In the genomic region with DNA sequence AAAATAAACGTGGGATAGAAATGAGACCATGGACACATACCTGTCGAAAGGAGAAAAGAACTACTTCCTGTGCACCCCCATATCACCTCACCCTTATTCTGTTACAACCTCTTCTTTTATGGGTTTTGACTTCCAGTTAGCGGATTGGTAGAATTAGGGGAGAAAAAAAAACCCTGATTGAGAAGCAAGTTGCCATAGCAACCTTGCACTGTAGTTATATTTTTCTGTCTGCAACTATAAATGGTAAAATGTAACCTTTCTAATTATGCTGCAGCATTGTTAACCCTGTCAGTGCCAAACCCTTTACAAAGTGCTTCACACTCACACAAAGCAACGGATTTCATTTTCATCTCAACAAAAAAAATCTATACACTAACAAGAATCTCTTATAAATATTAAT, we compare ENCODE assay signal across 20 mouse cellular contexts. TPM values are rescaled to one million over a fixed set of nuclear protein-coding genes. Genes with fewer than 3 reads are reported as not detected.
A peak's percentile ranks its signal among the peaks of the same experiment; 100 is the strongest.
DNase-seq lines count a peak whose midpoint lies in the region; ATAC-seq and TF ChIP-seq lines count a peak whose summit lies in the region.
"Had no signal": no experiment of that assay in that cellular context is flagged by ENCODE, and none has a peak within 500 bp of the region (broad histone marks: within the 10 kb centered on the region; RNA-seq: fewer than 3 reads in every experiment).

No protein-coding gene starts in this region.

- no peaks in the 10 kb centered on the region for H3K27me3 ChIP-seq in forebrain, embryonic 12.5 days
- no peaks in the 10 kb centered on the region for H3K27me3 ChIP-seq in forebrain, embryonic 11.5 days (ENCODE audit: control insufficient read depth, insufficient read depth, low read length)
- no peaks in the 10 kb centered on the region for H3K27me3 ChIP-seq in midbrain, embryonic 15.5 days (replicated peaks)
- no peaks in the 10 kb centered on the region for H3K27me3 ChIP-seq in midbrain, embryonic 11.5 days (ENCODE audit: control insufficient read depth, insufficient read depth, low read length)
- no peaks in the 10 kb centered on the region for H3K27me3 ChIP-seq in midbrain, postnatal 0 days (ENCODE audit: insufficient read depth, low read length)
- H3K27me3 ChIP-seq: embryonic facial prominence, embryonic 12.5 days; heart, embryonic 15.5 days; neural tube, embryonic 12.5 days had no signal

- WGBS in forebrain, embryonic 12.5 days = 64% methylated on average over 4 of the region's 4 CpGs
- WGBS in forebrain, embryonic 11.5 days = 82% methylated on average over 4 of the region's 4 CpGs
- WGBS in midbrain, embryonic 15.5 days = 43% methylated on average over 4 of the region's 4 CpGs
- WGBS in midbrain, embryonic 11.5 days = 78% methylated on average over 4 of the region's 4 CpGs
- 37% methylated on average over 4 of the region's 4 CpGs for WGBS in midbrain, postnatal 0 days

- H3K9ac ChIP-seq in forebrain, embryonic 12.5 days = no peak overlapping the region
- H3K9ac ChIP-seq in forebrain, embryonic 11.5 days (ENCODE audit: low read length) = no peak overlapping the region
- H3K9ac ChIP-seq in midbrain, embryonic 15.5 days = no peak overlapping the region
- no peak overlapping the region for H3K9ac ChIP-seq in midbrain, embryonic 11.5 days (ENCODE audit: low read length)
- no peak overlapping the region for H3K9ac ChIP-seq in midbrain, postnatal 0 days (replicated peaks; ENCODE audit: low read length, poor library complexity, severe bottlenecking)
- H3K9ac ChIP-seq: embryonic facial prominence, embryonic 12.5 days; heart, embryonic 15.5 days; neural tube, embryonic 12.5 days had no signal

- H3K9me3 ChIP-seq in forebrain, embryonic 12.5 days = no peaks in the 10 kb centered on the region
- no peaks in the 10 kb centered on the region for H3K9me3 ChIP-seq in forebrain, embryonic 11.5 days (ENCODE audit: control insufficient read depth, low read length)
- H3K9me3 ChIP-seq in midbrain, embryonic 15.5 days = no peaks in the 10 kb centered on the region
- no peaks in the 10 kb centered on the region for H3K9me3 ChIP-seq in midbrain, embryonic 11.5 days (ENCODE audit: control insufficient read depth, low read length)
- H3K9me3 ChIP-seq in midbrain, postnatal 0 days (ENCODE audit: low read length) = no peaks in the 10 kb centered on the region
- H3K9me3 ChIP-seq: embryonic facial prominence, embryonic 12.5 days; heart, embryonic 15.5 days; neural tube, embryonic 12.5 days had no signal

- TF ChIP-seq CTCF in midbrain, postnatal 0 days (IDR thresholded peaks at IDR 0.05) = no peak

- no peak for DNase-seq in forebrain, embryonic 11.5 days (ENCODE audit: low spot score)
- peak; percentile 34 for DNase-seq in layer of hippocampus, adult 9-11 months
- no peak for DNase-seq in layer of hippocampus, postnatal 36 days
- DNase-seq in midbrain, embryonic 11.5 days (ENCODE audit: low spot score, missing footprints) = no peak
- DNase-seq in midbrain, postnatal 0 days (ENCODE audit: low spot score) = peak; percentile 68
- no peak for DNase-seq in embryo, embryonic 10.5 days (ENCODE audit: low spot score)
- DNase-seq: cerebellum, adult 9-11 months; gastrocnemius, postnatal 36 days; kidney, adult 2 months; kidney, postnatal 10 days; liver; thymus, postnatal 36 days had no signal

- H3K4me2 ChIP-seq in forebrain, embryonic 12.5 days = no peak overlapping the region
- no peak overlapping the region for H3K4me2 ChIP-seq in forebrain, embryonic 11.5 days (ENCODE audit: low read depth, low read length, severe bottlenecking)
- H3K4me2 ChIP-seq in midbrain, embryonic 15.5 days = no peak overlapping the region
- H3K4me2 ChIP-seq in midbrain, embryonic 11.5 days = no peak overlapping the region
- no peak overlapping the region for H3K4me2 ChIP-seq in midbrain, postnatal 0 days (ENCODE audit: low read depth, low read length, poor library complexity, severe bottlenecking)
- H3K4me2 ChIP-seq: embryonic facial prominence, embryonic 12.5 days; heart, embryonic 15.5 days; neural tube, embryonic 12.5 days had no signal

- ATAC-seq in forebrain, embryonic 12.5 days (ENCODE audit: low FRiP score) = peak; percentile 24; the same call in 1 of the 2 replicates
- no peak for ATAC-seq in forebrain, embryonic 11.5 days (replicated peaks; ENCODE audit: low FRiP score)
- 0 out of 2 replicates have a peak, but pooled peaks have one; percentile 20 for ATAC-seq in midbrain, embryonic 15.5 days (replicated peaks)
- no peak for ATAC-seq in midbrain, embryonic 11.5 days (ENCODE audit: low FRiP score)
- ATAC-seq in midbrain, postnatal 0 days (ENCODE audit: low FRiP score) = 0 out of 2 replicates have a peak, but pooled peaks have one; percentile 17
- ATAC-seq: inflammation-experienced regulatory T-cells, adult 6 months; lung, postnatal 0 days had no signal

- H3K4me3 ChIP-seq in forebrain, embryonic 12.5 days (replicated peaks) = no peak overlapping the region
- no peak overlapping the region for H3K4me3 ChIP-seq in forebrain, embryonic 11.5 days (ENCODE audit: low read depth, low read length)
- H3K4me3 ChIP-seq in midbrain, embryonic 15.5 days = no peak overlapping the region
- H3K4me3 ChIP-seq in midbrain, embryonic 11.5 days (ENCODE audit: low read depth, low read length) = no peak overlapping the region
- no peak overlapping the region for H3K4me3 ChIP-seq in midbrain, postnatal 0 days (ENCODE audit: low read depth, low read length)
- H3K4me3 ChIP-seq: embryonic facial prominence, embryonic 12.5 days; heart, embryonic 15.5 days; neural tube, embryonic 12.5 days had no signal

- H3K27ac ChIP-seq in forebrain, embryonic 12.5 days = no peak overlapping the region
- H3K27ac ChIP-seq in forebrain, embryonic 11.5 days (ENCODE audit: low read depth, low read length) = no peak overlapping the region
- H3K27ac ChIP-seq in midbrain, embryonic 15.5 days = peak overlapping the region; percentile 64
- no peak overlapping the region for H3K27ac ChIP-seq in midbrain, embryonic 11.5 days (ENCODE audit: low read depth, low read length)
- H3K27ac ChIP-seq in midbrain, postnatal 0 days (ENCODE audit: low read depth, low read length) = peak overlapping the region; percentile 39; the same call in 1 of the 2 replicates
- H3K27ac ChIP-seq: embryonic facial prominence, embryonic 12.5 days; heart, embryonic 15.5 days; neural tube, embryonic 12.5 days had no signal

- peaks cover 6% of the 10 kb centered on the region for H3K4me1 ChIP-seq in forebrain, embryonic 12.5 days
- H3K4me1 ChIP-seq in forebrain, embryonic 11.5 days (replicated peaks; ENCODE audit: control insufficient read depth, insufficient read depth, low read length) = no peaks in the 10 kb centered on the region
- peaks cover 20% of the 10 kb centered on the region for H3K4me1 ChIP-seq in midbrain, embryonic 15.5 days
- H3K4me1 ChIP-seq in midbrain, embryonic 11.5 days (ENCODE audit: control insufficient read depth, insufficient read depth, low read length) = no peaks in the 10 kb centered on the region
- H3K4me1 ChIP-seq in midbrain, postnatal 0 days (ENCODE audit: insufficient read depth, low read length) = peaks cover 5% of the 10 kb centered on the region; the same call in 1 of the 2 replicates
- H3K4me1 ChIP-seq: embryonic facial prominence, embryonic 12.5 days; heart, embryonic 15.5 days; neural tube, embryonic 12.5 days had no signal

- H3K36me3 ChIP-seq in forebrain, embryonic 12.5 days (replicated peaks) = no peaks in the 10 kb centered on the region
- H3K36me3 ChIP-seq in forebrain, embryonic 11.5 days (ENCODE audit: control insufficient read depth, insufficient read depth, low read length) = no peaks in the 10 kb centered on the region
- H3K36me3 ChIP-seq in midbrain, embryonic 15.5 days (replicated peaks) = no peaks in the 10 kb centered on the region
- no peaks in the 10 kb centered on the region for H3K36me3 ChIP-seq in midbrain, embryonic 11.5 days (ENCODE audit: control insufficient read depth, insufficient read depth, low read length)
- H3K36me3 ChIP-seq in midbrain, postnatal 0 days (ENCODE audit: insufficient read depth, low read length) = no peaks in the 10 kb centered on the region
- H3K36me3 ChIP-seq: embryonic facial prominence, embryonic 12.5 days; heart, embryonic 15.5 days; neural tube, embryonic 12.5 days had no signal

RNA-seq across cellular contexts. Expression of a gene that starts 39.2 kb away (rescaled TPM):
- polyA plus RNA-seq in forebrain, embryonic 12.5 days (2016; fragmentation: Nextera tagmentation; extraction: Ambion mirVana) = 0.28 and 0.47 TPM in 2 replicates
- 0.47 and 0.91 TPM in 2 replicates for polyA plus RNA-seq in forebrain, embryonic 11.5 days (2014; fragmentation: Nextera tagmentation; extraction: Ambion mirVana)
- total RNA-seq in layer of hippocampus, postnatal 36 days (2021) = under 1 TPM; 0.50 to 0.71 TPM
- 0.14 and 0.19 TPM in 2 replicates for polyA plus RNA-seq in midbrain, embryonic 15.5 days (2015; fragmentation: Nextera tagmentation; extraction: Ambion mirVana)
- 0.11 and 0.33 TPM in 2 replicates for polyA plus RNA-seq in midbrain, embryonic 11.5 days (2014; fragmentation: Nextera tagmentation; extraction: Ambion mirVana)
- 0.33 TPM in 1 of 2 replicates, not detected in the other for total RNA-seq in midbrain, postnatal 0 days (2014; rRNA removed)
- 0.13 and 0.26 TPM in 2 replicates for polyA plus RNA-seq in midbrain, postnatal 0 days (2015; fragmentation: Nextera tagmentation; extraction: Ambion mirVana)
- total RNA-seq: hematopoietic stem cell, adult 5-6 weeks had no signal

Comparison
In these comparisons a context has a peak if more than half of its experiments do, and no peak if none do; other contexts are left out.
1. ATAC-seq: peak in forebrain, embryonic 12.5 days (single experiment), midbrain, embryonic 15.5 days (single experiment) and midbrain, postnatal 0 days (single experiment); none in forebrain, embryonic 11.5 days (single experiment) and midbrain, embryonic 11.5 days (single experiment).
2. H3K27ac ChIP-seq: peak in midbrain, embryonic 15.5 days (single experiment) and midbrain, postnatal 0 days (single experiment); none in forebrain, embryonic 12.5 days (single experiment), forebrain, embryonic 11.5 days (single experiment) and midbrain, embryonic 11.5 days (single experiment).
3. DNase-seq: peak in layer of hippocampus, adult 9-11 months (single experiment) and midbrain, postnatal 0 days (single experiment); none in forebrain, embryonic 11.5 days (single experiment), layer of hippocampus, postnatal 36 days (0 of 2), midbrain, embryonic 11.5 days (single experiment) and embryo, embryonic 10.5 days (single experiment).